Mouse (Mus musculus): Measurements from ENCODE around the gene Lrmp.

The Lrmp gene

GRCm38 (mm10) chr6:145139776-145140475, 24.5 kb downstream of the Lrmp start:
- no peak for DNase-seq

DNA sequence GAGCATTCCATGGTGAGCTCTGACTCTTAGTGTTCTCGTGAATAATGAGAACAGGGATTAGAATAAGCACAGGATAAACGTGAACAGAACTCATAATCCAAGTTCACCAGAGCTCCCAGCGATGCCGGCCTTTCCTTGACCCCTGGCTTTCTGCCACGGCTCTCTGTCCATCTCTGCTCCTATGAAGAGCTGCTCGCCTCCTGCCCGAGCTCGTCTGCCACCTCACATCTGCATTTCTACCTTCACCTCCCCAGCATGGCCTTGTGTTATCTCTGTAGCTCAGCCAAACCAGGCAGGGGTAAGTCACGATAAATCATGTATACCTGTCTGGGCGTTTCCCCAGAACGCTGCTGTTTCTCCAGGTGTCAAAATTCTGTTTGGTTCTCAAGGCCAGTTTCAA, 25.3 kb downstream of the Lrmp start:
- no peak for DNase-seq

DNA sequence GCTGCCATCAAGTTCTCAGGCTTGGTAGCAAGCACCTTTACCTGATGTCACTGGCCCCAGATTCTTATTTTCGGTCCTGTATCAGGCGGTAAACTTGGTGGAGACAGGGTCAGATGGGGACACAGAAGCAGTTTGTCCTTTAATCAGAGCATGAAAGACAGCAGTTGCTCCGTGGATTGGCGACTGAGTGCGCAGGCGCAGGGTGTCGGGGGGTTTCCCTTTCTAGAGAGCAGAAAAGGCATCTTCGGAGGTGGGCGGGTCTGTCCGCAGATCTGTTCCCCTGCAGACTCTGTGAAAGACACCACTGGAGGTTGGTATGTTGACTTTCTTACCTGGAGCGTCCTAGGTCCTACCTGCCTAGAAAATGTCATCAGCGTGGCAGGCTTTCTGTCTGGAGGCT, 26.4 kb downstream of the Lrmp start:
- DNase-seq: no peak

DNA sequence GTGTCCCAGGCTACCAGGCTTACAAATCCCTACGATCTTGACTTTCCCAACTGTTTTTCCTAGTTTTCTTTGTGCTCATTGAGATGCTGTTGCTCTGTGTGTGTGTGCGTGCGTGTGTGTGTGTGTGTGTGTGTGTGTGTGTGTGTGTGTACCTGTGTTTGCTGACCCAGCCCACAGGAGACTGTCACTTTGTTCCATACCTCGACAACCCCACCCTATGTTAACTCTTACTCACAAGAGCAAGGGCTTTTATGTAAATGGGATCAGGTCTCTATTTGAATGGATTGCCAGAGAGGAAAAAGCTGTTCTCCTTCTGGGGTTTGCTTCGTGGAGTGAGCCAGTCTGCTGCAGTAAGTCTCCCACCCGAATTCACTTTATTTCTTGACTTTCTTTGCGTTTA, 29.7 kb downstream of the Lrmp start:
- DNase-seq: no peak

GRCm38 (mm10) chr6:145147716-145148115, 32.3 kb downstream of the Lrmp start:
- DNase-seq: no peak

DNA sequence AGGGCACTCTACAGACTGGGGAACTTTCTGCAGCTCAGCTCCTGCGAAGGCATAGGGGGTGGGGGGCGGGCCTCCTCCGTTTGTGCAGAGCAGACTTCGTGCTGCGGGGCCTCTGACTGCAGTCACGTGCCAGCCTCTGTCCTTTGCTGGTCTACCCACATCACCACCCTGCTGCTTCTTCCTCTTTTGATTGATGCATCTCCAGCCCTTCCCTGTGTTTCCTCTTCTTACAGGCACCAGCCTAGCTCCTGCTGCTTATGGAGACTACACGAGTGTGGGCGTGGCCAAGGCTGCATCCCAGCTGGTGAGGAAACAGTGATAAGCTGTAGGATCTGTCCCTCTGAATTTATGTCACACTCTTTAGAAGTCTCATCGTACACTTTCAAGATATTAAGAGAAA, 33.6 kb downstream of the Lrmp start:
- DNase-seq: no peak

DNA sequence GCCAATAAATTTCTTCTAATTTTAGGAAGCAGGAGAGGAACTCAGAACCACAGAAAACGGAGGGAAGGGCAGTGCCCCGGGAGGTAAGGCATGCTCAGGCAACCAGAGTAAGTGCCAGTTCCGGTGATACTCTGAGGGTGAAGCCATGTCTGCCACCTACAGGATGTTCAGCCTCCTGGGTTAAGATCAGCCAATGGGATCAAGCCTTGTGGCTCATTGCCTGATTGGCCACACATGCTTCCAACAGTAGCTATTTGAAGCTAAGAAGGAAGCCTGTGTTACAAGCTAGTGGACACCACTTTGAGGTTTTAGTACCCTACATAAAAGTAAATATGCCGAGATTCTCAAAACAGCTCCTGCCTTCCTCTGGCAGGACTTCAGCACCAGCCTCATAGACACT, 43.2 kb downstream of the Lrmp start:
- no peak for DNase-seq

DNA sequence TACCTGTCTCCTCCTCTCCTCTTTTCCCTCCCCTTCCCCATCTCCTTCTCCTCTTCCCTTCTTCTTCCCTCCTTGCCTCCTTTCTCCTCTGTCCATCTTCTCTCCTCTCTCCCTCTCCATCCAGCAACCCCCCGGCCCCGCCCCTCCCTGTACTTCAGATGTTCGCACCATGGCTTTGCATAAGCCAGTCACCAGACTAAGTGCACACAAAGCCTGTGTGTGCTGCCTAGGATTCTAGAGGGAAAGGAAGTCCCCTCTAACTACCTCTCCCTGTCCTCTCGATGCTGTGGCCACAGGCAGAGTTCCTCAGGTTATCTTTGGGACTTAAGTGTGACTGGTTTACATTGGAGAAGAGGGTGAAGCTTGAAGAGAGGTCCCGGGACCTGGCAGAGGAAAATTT, 45.1 kb downstream of the Lrmp start:
- DNase-seq: no peak

GRCm38 (mm10) chr6:145171892-145172606, 56.6 kb downstream of the Lrmp start:
- no peak for DNase-seq

DNA sequence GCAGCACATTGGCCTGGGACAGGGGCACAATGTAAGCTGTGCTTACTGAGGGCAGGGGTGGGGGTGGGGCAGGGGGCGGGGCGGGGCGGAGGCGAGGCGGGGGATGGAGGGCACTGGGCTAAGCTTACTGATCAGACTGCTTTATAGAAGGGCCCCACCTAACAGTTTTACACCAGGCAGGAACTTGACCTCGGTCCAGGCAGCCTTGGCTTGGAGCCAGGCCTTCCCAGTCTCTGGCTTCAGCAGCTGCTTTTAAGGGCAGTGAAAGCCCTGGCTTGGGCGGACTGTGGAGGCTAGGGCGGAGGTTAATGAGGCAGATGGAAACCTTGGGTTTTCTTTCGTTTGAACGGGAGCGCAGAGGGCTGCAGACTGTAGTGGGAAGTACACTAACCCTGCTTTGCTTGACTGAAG, 58.3 kb downstream of the Lrmp start:
- DNase-seq: peak; percentile 17 to 35

DNA sequence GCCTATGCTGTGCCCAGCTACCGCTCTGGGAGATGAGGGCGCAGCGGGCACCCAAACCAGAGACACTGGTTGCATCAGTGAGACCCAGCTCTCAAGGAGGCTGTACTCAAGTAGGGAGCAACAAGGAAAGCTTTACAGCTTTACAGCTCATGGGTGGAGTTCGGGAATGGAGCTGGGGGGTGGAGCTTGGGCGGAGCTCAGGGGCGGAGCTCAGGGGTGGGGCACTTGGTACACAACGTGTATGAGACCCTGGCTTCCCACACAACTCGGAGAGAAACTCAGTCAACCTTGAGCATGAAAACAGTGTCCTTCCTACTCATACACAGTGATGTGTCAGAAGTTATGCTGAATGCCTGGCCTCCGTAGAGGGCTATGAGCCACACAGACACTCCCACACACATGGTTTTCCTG, 60.1 kb downstream of the Lrmp start:
- DNase-seq: no peak

DNA sequence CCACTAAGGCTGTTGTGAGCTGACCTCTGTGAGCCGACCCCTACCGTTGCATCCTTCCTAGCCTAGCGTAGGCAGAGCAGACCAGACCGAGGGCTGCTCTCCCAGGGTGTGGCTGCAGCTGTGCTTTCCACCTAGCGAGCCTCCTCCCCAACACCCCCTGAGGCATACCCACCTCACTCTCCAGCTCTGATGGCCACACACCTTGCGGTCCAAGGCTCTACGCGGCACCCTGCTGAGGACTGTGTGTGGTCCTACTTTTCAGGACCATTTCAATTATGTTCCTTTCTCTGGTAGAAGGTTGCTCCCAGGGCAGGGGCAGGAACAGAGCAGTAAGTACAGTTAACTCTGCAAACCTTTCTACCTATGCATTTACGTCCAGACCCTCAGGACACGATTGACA, 61.0 kb downstream of the Lrmp start:
- no peak for DNase-seq

DNA sequence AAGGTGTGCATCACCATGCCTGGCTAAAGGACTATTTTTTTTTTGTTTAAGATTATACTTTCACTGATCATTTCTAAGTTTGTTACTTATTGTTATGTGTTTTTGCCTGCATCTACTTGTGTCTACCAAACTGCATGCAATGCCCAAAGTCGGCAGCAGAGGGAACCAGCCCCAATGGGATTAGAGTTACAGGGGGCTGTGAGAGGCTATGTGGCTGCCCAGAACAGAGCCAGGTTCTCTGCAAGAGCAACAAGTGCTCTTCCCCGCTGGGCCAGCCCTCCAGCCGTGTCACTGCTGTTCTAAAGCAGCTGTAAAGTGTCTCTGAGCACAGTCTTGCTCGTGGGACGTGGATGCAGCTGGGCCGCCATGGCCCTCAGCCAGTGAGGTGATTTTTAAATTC, 64.2 kb downstream of the Lrmp start:
- peak; percentile 13 to 28 for DNase-seq

- DNase-seq: no peak
Measured at GRCm38 (mm10) chr6:145182044-145182443, 66.6 kb downstream of the Lrmp start.

DNA sequence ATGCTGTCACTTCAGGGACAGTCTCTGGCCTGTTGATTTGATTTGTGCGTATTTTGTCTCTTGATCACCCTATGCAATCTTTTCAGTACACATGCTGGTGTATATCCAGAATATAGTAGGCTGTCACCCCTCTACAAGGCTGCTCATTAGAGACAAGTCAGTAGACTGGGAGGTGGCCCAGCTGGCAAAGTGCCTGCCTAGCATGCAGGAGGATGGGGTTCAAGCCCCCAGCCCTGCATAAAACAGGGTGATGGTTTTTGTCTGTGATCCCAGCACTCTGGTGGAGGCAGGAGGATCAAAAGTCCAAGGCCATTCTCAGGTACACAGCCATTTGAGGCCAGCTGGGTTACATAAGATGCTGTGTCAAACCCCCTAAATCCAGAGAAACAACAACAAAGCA, 70.6 kb downstream of the Lrmp start:
- DNase-seq: no peak

DNA sequence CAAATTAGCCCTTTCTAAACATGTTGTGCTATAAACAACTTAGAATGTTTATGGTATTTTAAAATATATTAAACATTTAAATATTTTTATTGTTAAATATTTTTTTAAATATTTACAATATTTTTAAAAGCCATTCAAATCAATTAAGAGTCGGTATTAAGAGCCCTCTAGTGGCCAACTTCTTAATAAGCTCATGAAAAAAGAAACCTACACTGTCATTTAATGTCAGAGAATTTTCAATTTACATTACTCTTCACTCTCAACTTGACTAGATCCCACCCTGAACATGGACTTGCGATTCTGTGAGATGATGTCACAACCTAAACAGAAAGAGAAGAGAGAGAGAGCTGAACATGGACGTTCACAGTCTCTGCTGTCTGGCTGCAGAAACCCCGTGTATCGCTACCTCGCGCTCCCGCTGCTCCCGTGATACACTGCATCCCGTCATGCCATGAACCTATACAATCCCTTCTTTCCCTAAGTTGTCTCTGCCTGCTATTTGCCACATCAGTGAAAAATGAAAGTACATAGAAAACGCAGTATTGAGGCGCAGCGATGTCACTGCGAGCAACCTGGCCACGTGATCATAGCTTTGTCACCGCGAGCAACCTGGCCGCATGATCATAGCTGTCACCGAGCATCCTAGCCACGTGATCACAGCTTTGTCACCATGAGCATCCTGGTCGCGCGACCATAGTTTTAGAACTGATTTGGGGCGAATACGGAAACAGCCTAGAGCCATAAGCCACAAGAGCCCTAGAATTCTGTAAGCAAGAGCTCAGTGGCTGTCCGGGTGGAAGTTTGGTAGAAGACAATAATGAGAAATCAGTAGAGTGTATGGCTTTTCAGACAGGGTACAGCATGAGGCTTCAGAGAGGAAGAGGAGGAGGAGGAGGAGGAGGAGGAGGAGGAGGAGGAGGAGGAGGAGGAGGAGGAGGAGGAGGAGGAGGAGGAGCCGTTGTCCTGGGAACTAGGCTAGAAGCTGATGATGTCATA, 71.9 kb downstream of the Lrmp start:
- DNase-seq: peak; percentile 16 to 37

DNA sequence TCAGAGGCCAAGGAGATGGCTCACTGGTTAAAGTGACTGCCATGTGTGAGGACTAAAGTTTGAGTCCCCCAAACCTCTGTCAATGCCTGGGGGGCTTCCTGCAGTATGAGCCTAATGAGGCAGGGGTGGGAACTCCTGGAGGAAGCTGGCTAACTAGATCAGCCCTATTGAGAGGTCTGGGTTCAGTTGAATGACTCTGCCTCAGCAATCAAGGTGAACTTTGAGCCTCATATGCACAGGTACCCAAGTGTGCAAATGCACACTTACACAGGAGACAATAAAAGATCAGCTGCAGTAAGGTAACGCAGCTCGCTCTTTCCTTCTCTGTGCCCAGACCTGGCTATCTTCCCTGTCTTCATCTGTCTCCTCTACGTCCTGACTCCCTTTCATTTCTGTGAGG, 77.6 kb downstream of the Lrmp start:
- DNase-seq: no peak

DNA sequence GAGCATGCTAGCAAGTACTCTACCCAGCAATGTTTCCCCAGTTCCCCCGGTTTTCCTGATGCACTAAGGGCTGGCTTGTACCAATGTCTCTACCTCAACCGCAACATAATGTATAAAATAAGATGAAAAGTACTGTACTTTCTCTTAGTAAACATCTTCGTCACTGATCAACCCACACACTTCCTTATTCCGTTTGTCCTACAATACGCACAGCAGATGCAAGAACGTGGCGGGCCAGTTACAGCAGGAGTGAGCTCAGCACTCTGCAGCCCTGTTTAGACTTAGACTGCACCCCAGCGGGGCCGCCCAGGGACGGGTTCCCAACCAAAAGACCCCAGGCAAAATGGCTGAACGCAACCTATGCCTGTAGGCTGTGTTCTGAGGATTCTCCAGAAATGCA, 78.0 kb downstream of the Lrmp start:
- no peak for DNase-seq

DNA sequence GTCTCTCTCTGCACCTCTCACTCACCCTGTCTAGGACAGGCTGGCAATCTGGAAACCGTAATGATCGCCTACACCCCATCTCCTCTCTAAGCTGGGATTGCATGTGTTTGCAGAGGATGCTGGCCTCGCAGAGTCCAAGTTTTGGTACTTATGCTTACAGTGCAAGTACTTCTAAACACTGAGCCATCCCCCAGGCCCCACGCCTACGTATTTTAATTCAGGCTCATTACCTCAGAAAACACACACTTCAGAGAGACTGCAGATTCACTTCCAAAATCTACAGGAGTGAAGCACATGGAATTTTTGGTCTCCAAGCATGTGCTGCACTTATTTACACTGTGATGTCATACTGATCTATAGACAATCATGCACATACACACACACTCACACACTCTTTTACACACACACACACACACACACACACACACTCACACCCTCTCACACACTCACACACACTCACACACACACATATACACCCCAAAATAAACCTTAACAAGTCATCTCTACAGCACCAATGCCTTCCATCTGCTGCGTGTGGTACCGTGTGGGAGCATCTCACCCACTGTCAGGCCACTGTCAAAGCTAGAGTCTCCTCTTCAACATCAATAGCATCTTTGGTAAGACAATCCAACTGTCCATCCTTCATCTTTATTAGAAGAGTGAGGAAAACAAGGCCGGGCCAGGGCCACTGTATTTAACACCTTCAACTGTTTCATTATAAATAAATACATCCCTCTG, 82.7 kb downstream of the Lrmp start:
- DNase-seq: no peak

DNA sequence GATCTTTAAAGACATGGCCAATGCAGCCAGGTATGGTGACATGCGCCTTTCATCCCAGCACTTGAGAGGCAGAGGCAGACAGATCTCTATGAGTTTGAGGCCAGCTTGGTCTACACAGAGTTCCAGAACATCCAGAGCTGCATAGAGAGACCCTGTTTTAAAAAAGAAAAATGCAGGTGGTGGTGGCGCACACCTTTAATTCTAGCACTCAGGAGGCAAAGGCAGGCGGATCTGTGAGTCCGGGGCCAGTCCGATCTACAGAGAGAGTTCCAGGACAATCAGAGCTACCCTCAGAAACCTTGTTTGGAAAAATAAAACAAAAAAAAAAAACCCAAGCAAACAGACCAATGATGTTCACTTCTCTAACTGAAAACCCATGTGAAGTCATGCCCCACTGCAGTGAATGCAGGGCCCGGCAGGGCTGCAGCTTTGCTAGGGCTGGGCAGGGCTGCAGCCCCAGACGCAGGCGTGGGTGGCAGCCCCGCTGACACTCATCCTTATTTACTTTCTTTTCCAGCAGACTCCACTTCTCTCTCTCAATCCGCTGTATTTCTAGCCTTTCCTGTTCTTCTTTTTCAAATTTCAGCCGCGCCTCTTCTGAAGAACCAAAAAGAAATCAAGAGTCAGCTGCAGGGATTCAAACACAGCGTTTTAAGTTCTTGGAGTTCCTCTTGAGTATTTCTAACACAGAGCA, 87.1 kb downstream of the Lrmp start:
- DNase-seq: no peak

DNA sequence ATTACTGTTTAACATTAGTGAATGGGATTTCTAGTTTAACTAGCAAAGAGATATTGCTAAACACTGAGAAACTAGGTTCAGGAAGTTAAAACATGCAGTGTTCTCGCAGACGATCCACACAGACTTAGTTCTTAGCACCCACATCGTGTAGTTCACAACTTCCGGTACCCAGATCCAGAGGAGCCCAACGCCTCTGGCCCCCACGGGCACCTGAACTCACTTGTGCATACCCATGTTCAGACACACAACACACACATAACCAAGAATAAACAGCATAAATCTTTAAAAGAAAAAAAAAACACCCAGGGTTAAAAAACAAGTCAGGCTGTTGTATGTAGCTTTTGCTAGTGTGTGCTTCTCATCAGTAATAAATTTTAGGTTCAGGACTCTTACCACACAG, 89.0 kb downstream of the Lrmp start:
- DNase-seq: no peak

GRCm38 (mm10) chr6:145205142-145205541, 89.7 kb downstream of the Lrmp start:
- no peak for DNase-seq

Data from cerebellum, postnatal 36 days (tissue).